ENCODE assay signal across 13 mouse cellular contexts in the genomic region with DNA sequence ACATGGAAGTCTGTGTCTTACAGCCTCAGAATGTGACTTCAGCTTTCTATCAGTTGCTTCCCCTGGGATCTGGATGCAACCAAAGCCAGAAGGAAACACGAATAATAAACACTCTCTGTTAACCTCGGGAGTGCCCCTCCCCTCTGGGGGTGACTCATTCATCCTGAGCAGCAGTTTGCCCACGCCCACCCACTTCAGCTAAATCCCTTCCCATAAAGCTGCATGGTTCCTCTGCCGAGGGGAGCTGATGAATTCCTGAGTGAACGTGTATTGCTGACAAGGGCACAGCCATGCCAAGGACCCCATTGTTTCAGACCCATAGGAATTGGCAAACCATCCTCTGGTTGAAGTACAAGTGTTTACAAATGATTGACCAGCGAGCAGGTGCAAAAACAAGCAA. TPM values are rescaled to one million over a fixed set of nuclear protein-coding genes. Genes with fewer than 3 reads are reported as not detected.
DNase-seq lines count a peak whose midpoint lies in the region; ATAC-seq and TF ChIP-seq lines count a peak whose summit lies in the region.
"Had no signal": no experiment of that assay in that cellular context is flagged by ENCODE, and none has a peak within 500 bp of the region (broad histone marks: within the 10 kb centered on the region; RNA-seq: fewer than 3 reads in every experiment).

No protein-coding gene starts in this region.

- TF ChIP-seq EP300 in liver, postnatal 0 days (IDR thresholded peaks at IDR 0.05; ENCODE audit: low read depth) = no peak

- no peak overlapping the region for H3K9ac ChIP-seq in heart, embryonic 16.5 days (ENCODE audit: low read length)
- no peak overlapping the region for H3K9ac ChIP-seq in liver, postnatal 0 days (replicated peaks)
- H3K9ac ChIP-seq in midbrain, embryonic 11.5 days (ENCODE audit: low read length) = no peak overlapping the region
- H3K9ac ChIP-seq: liver, embryonic 15.5 days had no signal

- intact Hi-C loops in heart, postnatal 14 days (cut with DNase I) = no loop called here

- H3K4me1 ChIP-seq in heart, embryonic 16.5 days (ENCODE audit: control insufficient read depth, insufficient read depth, low read length) = no peaks in the 10 kb centered on the region
- no peaks in the 10 kb centered on the region for H3K4me1 ChIP-seq in liver, postnatal 0 days (ENCODE audit: insufficient read depth)
- 0 out of 2 replicates have a peak, but pooled peaks cover 2% of the 10 kb centered on the region for H3K4me1 ChIP-seq in midbrain, embryonic 11.5 days (ENCODE audit: control insufficient read depth, insufficient read depth, low read length)
- H3K4me1 ChIP-seq: liver, embryonic 15.5 days had no signal

- 24% methylated on average over 6 of the region's 6 CpGs for WGBS in heart, embryonic 16.5 days
- WGBS in liver, postnatal 0 days (ENCODE audit: insufficient replicate concordance) = 16% methylated on average over 6 of the region's 6 CpGs
- 34% methylated on average over 6 of the region's 6 CpGs for WGBS in midbrain, embryonic 11.5 days

- TF ChIP-seq CTCF in liver, postnatal 0 days (IDR thresholded peaks at IDR 0.05; ENCODE audit: low read depth) = no peak

- H3K9me3 ChIP-seq in heart, embryonic 16.5 days (replicated peaks; ENCODE audit: control insufficient read depth, low read length) = no peaks in the 10 kb centered on the region
- H3K9me3 ChIP-seq in liver, postnatal 0 days (ENCODE audit: low read length) = no peaks in the 10 kb centered on the region
- H3K9me3 ChIP-seq in midbrain, embryonic 11.5 days (ENCODE audit: control insufficient read depth, low read length) = no peaks in the 10 kb centered on the region
- H3K9me3 ChIP-seq: liver, embryonic 15.5 days had no signal

- H3K27ac ChIP-seq in heart, embryonic 16.5 days (ENCODE audit: low read length) = no peak overlapping the region
- peak overlapping the region; percentile 66 for H3K27ac ChIP-seq in liver, postnatal 0 days (ENCODE audit: low read depth)
- no peak overlapping the region for H3K27ac ChIP-seq in midbrain, embryonic 11.5 days (ENCODE audit: low read depth, low read length)
- H3K27ac ChIP-seq: gastrocnemius, adult 2 months; liver, embryonic 15.5 days had no signal

- DNase-seq in heart, postnatal 14 days = no peak
- DNase-seq in liver, postnatal 0 days = peak; percentile 27
- no peak for DNase-seq in liver
- peak; percentile 64 for DNase-seq in brain, adult 2 months (ENCODE audit: low read depth, low spot score)
- DNase-seq in lung, postnatal 10 days = peak; percentile 57
- no peak for DNase-seq in midbrain, embryonic 11.5 days (ENCODE audit: low spot score, missing footprints)
- DNase-seq in adrenal gland, postnatal 36 days = no peak
- DNase-seq: embryo, embryonic 11 days; gastrocnemius, adult 2 months; spleen, adult 18-20 months had no signal

- no peak for ATAC-seq in heart, embryonic 16.5 days (replicated peaks; ENCODE audit: extremely low read depth, insufficient read depth, low FRiP score)
- ATAC-seq in liver, postnatal 0 days = peak; percentile 54; the same call in 1 of the 2 replicates
- no peak for ATAC-seq in midbrain, embryonic 11.5 days (ENCODE audit: low FRiP score)
- ATAC-seq: intestine, embryonic 16.5 days had no signal

- H3K4me3 ChIP-seq in heart, embryonic 16.5 days (ENCODE audit: low read length) = no peak overlapping the region
- H3K4me3 ChIP-seq in liver, postnatal 0 days (ENCODE audit: low read depth, low read length) = no peak overlapping the region
- no peak overlapping the region for H3K4me3 ChIP-seq in midbrain, embryonic 11.5 days (ENCODE audit: low read depth, low read length)
- H3K4me3 ChIP-seq: gastrocnemius, adult 2 months; liver, embryonic 15.5 days had no signal

- no peaks in the 10 kb centered on the region for H3K36me3 ChIP-seq in heart, embryonic 16.5 days (ENCODE audit: control insufficient read depth, insufficient read depth)
- H3K36me3 ChIP-seq in liver, postnatal 0 days (replicated peaks; ENCODE audit: insufficient read depth, low read length) = no peaks in the 10 kb centered on the region
- H3K36me3 ChIP-seq in midbrain, embryonic 11.5 days (ENCODE audit: control insufficient read depth, insufficient read depth, low read length) = no peaks in the 10 kb centered on the region
- H3K36me3 ChIP-seq: liver, embryonic 15.5 days had no signal

- H3K27me3 ChIP-seq in heart, embryonic 16.5 days (ENCODE audit: control insufficient read depth, insufficient read depth, low read length) = no peaks in the 10 kb centered on the region
- H3K27me3 ChIP-seq in liver, postnatal 0 days (ENCODE audit: insufficient read depth, low read length) = no peaks in the 10 kb centered on the region
- no peaks in the 10 kb centered on the region for H3K27me3 ChIP-seq in midbrain, embryonic 11.5 days (ENCODE audit: control insufficient read depth, insufficient read depth, low read length)
- H3K27me3 ChIP-seq: liver, embryonic 15.5 days had no signal

- peak overlapping the region; percentile 16; the same call in 1 of the 2 replicates for H3K4me2 ChIP-seq in heart, embryonic 16.5 days (ENCODE audit: low read depth, low read length)
- 0 out of 2 replicates have a peak overlapping the region, but pooled peaks have one; percentile 6 for H3K4me2 ChIP-seq in liver, postnatal 0 days (ENCODE audit: low read depth, low read length)
- no peak overlapping the region for H3K4me2 ChIP-seq in midbrain, embryonic 11.5 days
- H3K4me2 ChIP-seq: liver, embryonic 15.5 days had no signal

RNA-seq across cellular contexts. Expression of a gene that starts 45.3 kb away (rescaled TPM):
- 1.4 and 1.6 TPM in 2 replicates for polyA plus RNA-seq in heart, embryonic 16.5 days (2015; fragmentation: Nextera tagmentation; extraction: Ambion mirVana)
- under 1 TPM; 0.61 to 0.86 TPM for total RNA-seq in heart, postnatal 14 days (2021)
- polyA plus RNA-seq in liver, postnatal 0 days (2015; fragmentation: Nextera tagmentation; extraction: Ambion mirVana) = 0.86 and 0.88 TPM in 2 replicates
- 8.5 and 9.7 TPM in 2 replicates for polyA plus RNA-seq in midbrain, embryonic 11.5 days (2014; fragmentation: Nextera tagmentation; extraction: Ambion mirVana)
- under 1 TPM; 0.53 to 0.79 TPM for total RNA-seq in adrenal gland, postnatal 36 days (2021)
- total RNA-seq: gastrocnemius, adult 2 months had no signal

Comparison
In these comparisons a context has a peak if more than half of its experiments do, and no peak if none do; other contexts are left out.
1. DNase-seq: peak in liver, postnatal 0 days (single experiment), brain, adult 2 months (single experiment) and lung, postnatal 10 days (single experiment); none in heart, postnatal 14 days (0 of 2), liver (single experiment), midbrain, embryonic 11.5 days (single experiment) and adrenal gland, postnatal 36 days (0 of 2).